27 mouse cellular contexts compared by ENCODE assay signal in the genomic region with DNA sequence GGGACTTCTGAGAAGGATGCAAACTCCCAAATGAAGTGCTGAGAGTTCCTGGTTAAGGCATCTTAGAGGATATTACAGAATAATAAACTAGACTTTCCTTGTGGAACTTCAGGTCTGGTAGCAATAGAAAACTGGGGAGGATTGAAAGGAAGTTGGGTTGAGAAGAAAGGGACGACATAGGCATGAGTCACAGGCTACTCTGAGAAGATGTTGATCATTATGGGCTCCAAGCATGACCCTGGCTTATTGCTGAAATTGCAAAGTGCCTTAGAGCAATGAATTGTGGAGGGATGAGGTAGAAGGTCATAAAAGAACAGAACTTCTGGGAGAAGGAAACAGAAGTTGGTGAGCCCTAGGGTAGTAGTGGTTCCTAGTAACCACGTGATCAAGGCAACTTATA.
"Had no signal": no experiment of that assay in that cellular context is flagged by ENCODE, and none has a peak within 500 bp of the region (broad histone marks: within the 10 kb centered on the region; RNA-seq: fewer than 3 reads in every experiment).

No protein-coding gene starts in this region.

- ATAC-seq: hindbrain, embryonic 16.5 days; inflammation-experienced regulatory T-cells, adult 6 months; intestine, embryonic 16.5 days had no signal

- H3K4me1 ChIP-seq: heart, embryonic 15.5 days; hindbrain, embryonic 10.5 days; hindbrain, embryonic 12.5 days; kidney, embryonic 15.5 days; limb, embryonic 13.5 days; limb, embryonic 15.5 days had no signal

- H3K27ac ChIP-seq: gastrocnemius, adult 2 months; heart, adult 2 months; heart, embryonic 13.5 days; heart, embryonic 15.5 days; hindbrain, embryonic 10.5 days; hindbrain, embryonic 12.5 days; hindbrain, embryonic 14.5 days; kidney, embryonic 15.5 days; kidney, postnatal 0 days; limb, embryonic 13.5 days; limb, embryonic 15.5 days had no signal

- H3K4me3 ChIP-seq: gastrocnemius, adult 2 months; heart, adult 2 months; heart, embryonic 13.5 days; heart, embryonic 15.5 days; hindbrain, embryonic 10.5 days; hindbrain, embryonic 12.5 days; kidney, embryonic 15.5 days; limb, embryonic 13.5 days; limb, embryonic 15.5 days had no signal

- H3K9me3 ChIP-seq: heart, embryonic 13.5 days; heart, embryonic 15.5 days; hindbrain, embryonic 10.5 days; hindbrain, embryonic 12.5 days; kidney, embryonic 15.5 days; limb, embryonic 13.5 days; limb, embryonic 15.5 days had no signal

- H3K27me3 ChIP-seq: heart, embryonic 13.5 days; heart, embryonic 15.5 days; hindbrain, embryonic 12.5 days; kidney, embryonic 15.5 days; limb, embryonic 13.5 days; limb, embryonic 15.5 days had no signal

- DNase-seq: gastrocnemius, adult 2 months; gastrocnemius, postnatal 10 days; gastrocnemius, postnatal 25 days; heart, adult 2 months; heart, postnatal 4 days; kidney, adult 11 months; kidney, adult 2 months; kidney, adult 9 months; kidney, postnatal 14 days; kidney, postnatal 36 days; layer of hippocampus, adult 9-11 months; layer of hippocampus, postnatal 36 days; left cerebral cortex, postnatal 4 days had no signal

- H3K4me2 ChIP-seq: heart, embryonic 11.5 days; heart, embryonic 13.5 days; heart, embryonic 15.5 days; hindbrain, embryonic 12.5 days; hindbrain, embryonic 14.5 days; kidney, embryonic 15.5 days; limb, embryonic 13.5 days; limb, embryonic 15.5 days; liver, embryonic 11.5 days had no signal

- H3K9ac ChIP-seq: heart, embryonic 13.5 days; heart, embryonic 15.5 days; hindbrain, embryonic 12.5 days; hindbrain, embryonic 14.5 days; kidney, embryonic 15.5 days; limb, embryonic 13.5 days; limb, embryonic 15.5 days had no signal

- H3K36me3 ChIP-seq: heart, embryonic 13.5 days; heart, embryonic 15.5 days; hindbrain, embryonic 10.5 days; hindbrain, embryonic 12.5 days; kidney, embryonic 15.5 days; limb, embryonic 13.5 days; limb, embryonic 15.5 days had no signal
